Mouse (Mus musculus): Measurements from ENCODE around the gene Car4. TPM values are rescaled to one million over a fixed set of nuclear protein-coding genes. Genes with fewer than 3 reads are reported as not detected.

Gene Car4
- polyA plus RNA-seq, 1 experiment from 2014 or later = 5.2 TPM

GRCm38 (mm10) chr11:84960291-84960690, 2.7 kb downstream of the Car4 start:
- no peak for ATAC-seq (ENCODE audit: low FRiP score)
- Histone ChIP-seq H3K4me1 (replicated peaks) (peaks cover 26% of the 10 kb centered on the region), H3K4me2 (no peak overlapping the region), H3K9me3 (no peaks in the 10 kb centered on the region), H3K27me3 (peaks cover 56% of the 10 kb centered on the region), H3K27ac (no peak overlapping the region), H3K36me3 (no peaks in the 10 kb centered on the region), H3K4me3 (no peak overlapping the region), H3K9ac (no peak overlapping the region; the same call in 1 of the 2 replicates)
- WGBS = 38% methylated on average over 3 of the region's 3 CpGs

GRCm38 (mm10) chr11:84960780-84961179, 3.2 kb downstream of the Car4 start:
- Histone ChIP-seq H3K27me3 (peaks cover 53% of the 10 kb centered on the region), H3K4me3 (no peak overlapping the region), H3K27ac (no peak overlapping the region), H3K4me2 (no peak overlapping the region), H3K9me3 (no peaks in the 10 kb centered on the region), H3K36me3 (no peaks in the 10 kb centered on the region), H3K9ac (no peak overlapping the region), H3K4me1 (replicated peaks) (peaks cover 26% of the 10 kb centered on the region)
- no peak for ATAC-seq (ENCODE audit: low FRiP score)
- 77% methylated on average over 6 of the region's 6 CpGs for whole genome bisulfite sequencing

GRCm38 (mm10) chr11:84961571-84961970, 4.0 kb downstream of the Car4 start:
- Histone ChIP-seq H3K36me3 (no peaks in the 10 kb centered on the region), H3K27ac (no peak overlapping the region), H3K27me3 (peaks cover 45% of the 10 kb centered on the region), H3K9me3 (no peaks in the 10 kb centered on the region), H3K4me2 (no peak overlapping the region), H3K4me3 (no peak overlapping the region), H3K4me1 (replicated peaks) (peaks cover 26% of the 10 kb centered on the region), H3K9ac (no peak overlapping the region)
- no peak for ATAC-seq (ENCODE audit: low FRiP score)
- 89% methylated on average over 4 of the region's 4 CpGs for WGBS

- Histone ChIP-seq H3K4me3 (no peak overlapping the region), H3K27me3 (peaks cover 36% of the 10 kb centered on the region), H3K36me3 (no peaks in the 10 kb centered on the region), H3K9ac (no peak overlapping the region), H3K9me3 (no peaks in the 10 kb centered on the region), H3K27ac (no peak overlapping the region), H3K4me2 (no peak overlapping the region), H3K4me1 (replicated peaks) (peaks cover 28% of the 10 kb centered on the region)
- WGBS = 93% methylated on average over 4 of the region's 4 CpGs
- ATAC-seq (ENCODE audit: low FRiP score) = no peak
Measured at GRCm38 (mm10) chr11:84962536-84962935, 5.0 kb downstream of the Car4 start.

GRCm38 (mm10) chr11:84963556-84963955, 6.0 kb downstream of the Car4 start:
- no peak overlapping the region for H3K9ac ChIP-seq
- H3K4me3 ChIP-seq = no peak overlapping the region
- WGBS = 90% methylated on average over 3 of the region's 3 CpGs
- H3K27me3 ChIP-seq = peaks cover 25% of the 10 kb centered on the region
- H3K4me2 ChIP-seq = no peak overlapping the region
- H3K27ac ChIP-seq = no peak overlapping the region
- no peaks in the 10 kb centered on the region for H3K36me3 ChIP-seq
- no peak for ATAC-seq (ENCODE audit: low FRiP score)
- H3K9me3 ChIP-seq = no peaks in the 10 kb centered on the region
- peaks cover 24% of the 10 kb centered on the region for H3K4me1 ChIP-seq (replicated peaks)

GRCm38 (mm10) chr11:84966696-84967095, 9.1 kb downstream of the Car4 start:
- ATAC-seq (ENCODE audit: low FRiP score) = peak; percentile 21; the same call in 1 of the 2 replicates
- H3K4me3 ChIP-seq = no peak overlapping the region
- no peaks in the 10 kb centered on the region for H3K36me3 ChIP-seq
- no peak overlapping the region for H3K27ac ChIP-seq
- H3K4me2 ChIP-seq = no peak overlapping the region
- no peaks in the 10 kb centered on the region for H3K9me3 ChIP-seq
- no peaks in the 10 kb centered on the region for H3K27me3 ChIP-seq
- 60% methylated on average over 4 of the region's 4 CpGs for WGBS
- peaks cover 14% of the 10 kb centered on the region for H3K4me1 ChIP-seq (replicated peaks)
- no peak overlapping the region for H3K9ac ChIP-seq

DNA sequence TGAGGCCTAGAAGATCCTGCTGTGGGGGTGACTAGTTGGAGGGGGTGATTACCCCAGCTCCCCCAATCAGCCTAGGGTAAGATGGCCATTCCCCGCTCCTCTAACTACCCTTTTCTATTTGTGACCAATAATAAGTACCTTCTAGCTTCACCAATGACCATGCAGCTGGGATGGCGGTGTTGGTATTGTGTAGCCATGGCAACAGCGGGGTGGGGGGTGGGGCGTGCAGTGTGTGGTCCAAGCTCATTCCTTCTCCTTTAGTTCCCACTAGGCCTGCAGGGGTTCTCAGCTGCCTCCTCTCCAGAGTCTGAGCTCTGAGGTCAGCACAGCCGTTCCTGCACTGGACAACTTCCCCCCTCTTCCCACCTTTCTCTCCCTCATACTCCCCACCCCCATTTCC, 9.5 kb downstream of the Car4 start:
- ATAC-seq (ENCODE audit: low FRiP score) = peak; percentile 54; the same call in 1 of the 2 replicates
- Histone ChIP-seq H3K4me2 (no peak overlapping the region), H3K9ac (no peak overlapping the region)

GRCm38 (mm10) chr11:84968309-84968708, 10.7 kb downstream of the Car4 start:
- Histone ChIP-seq H3K4me2 (no peak overlapping the region), H3K36me3 (no peaks in the 10 kb centered on the region), H3K9me3 (no peaks in the 10 kb centered on the region), H3K4me3 (no peak overlapping the region), H3K27ac (no peak overlapping the region), H3K9ac (no peak overlapping the region), H3K4me1 (replicated peaks) (peaks cover 14% of the 10 kb centered on the region), H3K27me3 (no peaks in the 10 kb centered on the region)
- 76% methylated on average over 4 of the region's 4 CpGs for WGBS
- no peak for ATAC-seq (ENCODE audit: low FRiP score)

More for the DNA sequence above, 9.5 kb downstream of the Car4 start:
- H3K27ac ChIP-seq = no peak overlapping the region; the same call in 1 of the 2 replicates
- no peaks in the 10 kb centered on the region for H3K36me3 ChIP-seq
- H3K4me3 ChIP-seq = no peak overlapping the region
- 8% methylated on average over 5 of the region's 5 CpGs for WGBS
- no peaks in the 10 kb centered on the region for H3K9me3 ChIP-seq
- H3K4me1 ChIP-seq (replicated peaks) = peaks cover 14% of the 10 kb centered on the region
- no peaks in the 10 kb centered on the region for H3K27me3 ChIP-seq

- Histone ChIP-seq H3K9me3 (no peaks in the 10 kb centered on the region), H3K9ac (no peak overlapping the region), H3K4me1 (replicated peaks) (peaks cover 14% of the 10 kb centered on the region), H3K36me3 (no peaks in the 10 kb centered on the region), H3K27ac (no peak overlapping the region), H3K27me3 (no peaks in the 10 kb centered on the region), H3K4me2 (no peak overlapping the region), H3K4me3 (no peak overlapping the region)
- WGBS = 62% methylated on average over 6 of the region's 6 CpGs
- ATAC-seq (ENCODE audit: low FRiP score) = no peak
Measured at GRCm38 (mm10) chr11:84968775-84969174, 11.2 kb downstream of the Car4 start.

- Histone ChIP-seq H3K9ac (no peak overlapping the region), H3K36me3 (no peaks in the 10 kb centered on the region), H3K27me3 (no peaks in the 10 kb centered on the region), H3K4me2 (no peak overlapping the region), H3K4me1 (replicated peaks) (peaks cover 11% of the 10 kb centered on the region), H3K4me3 (no peak overlapping the region), H3K27ac (no peak overlapping the region), H3K9me3 (no peaks in the 10 kb centered on the region)
- WGBS = 69% methylated on average over 3 of the region's 3 CpGs
- ATAC-seq (ENCODE audit: low FRiP score) = no peak
Measured at GRCm38 (mm10) chr11:84972067-84972466, 14.5 kb downstream of the Car4 start.

DNA sequence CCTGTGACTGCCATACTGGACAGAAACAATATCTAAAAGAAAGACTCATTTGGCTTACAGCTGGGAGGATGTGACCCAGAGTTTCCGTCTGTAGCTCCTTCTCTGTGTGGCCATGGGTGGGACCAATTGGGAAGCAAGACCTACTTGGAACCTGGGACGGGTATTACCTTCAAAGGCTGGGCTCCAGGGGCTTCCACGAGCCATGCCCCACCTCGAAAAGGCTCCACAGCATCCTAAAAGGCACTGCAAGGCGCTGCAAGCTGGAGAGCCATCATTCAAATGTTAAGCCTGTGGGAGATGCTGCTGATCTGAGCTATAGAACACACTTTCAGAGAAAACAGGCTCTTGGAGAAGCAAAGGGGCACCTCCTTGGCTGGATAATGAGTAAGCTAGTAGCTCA, 16.1 kb downstream of the Car4 start:
- no peaks in the 10 kb centered on the region for H3K36me3 ChIP-seq
- 74% methylated on average over 5 of the region's 5 CpGs for WGBS
- ATAC-seq (ENCODE audit: low FRiP score) = no peak

DNA sequence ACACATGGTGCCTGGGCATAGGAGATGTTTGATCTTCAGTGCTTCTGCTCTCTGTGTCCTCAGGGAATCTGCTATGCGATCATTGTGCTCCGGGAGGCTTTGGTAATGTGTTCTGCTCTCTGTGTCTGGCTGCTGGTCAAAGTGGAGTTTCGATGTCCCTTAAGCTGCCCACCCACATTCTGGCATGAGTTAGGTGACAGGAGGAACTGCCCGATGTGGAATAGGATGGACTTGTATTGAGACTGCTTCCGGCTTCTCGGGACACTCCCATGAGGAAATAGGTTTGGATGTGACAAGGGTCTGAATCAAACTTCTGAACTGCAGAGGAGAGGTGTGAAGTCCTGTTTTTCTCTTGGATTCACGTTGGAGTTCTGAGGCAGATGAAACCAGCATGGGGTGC, 17.0 kb downstream of the Car4 start:
- H3K27me3 ChIP-seq = no peaks in the 10 kb centered on the region
- WGBS = 73% methylated on average over 7 of the region's 7 CpGs
- H3K9me3 ChIP-seq = no peaks in the 10 kb centered on the region
- ATAC-seq (ENCODE audit: low FRiP score) = no peak
- no peaks in the 10 kb centered on the region for H3K4me1 ChIP-seq (replicated peaks)
- H3K4me2 ChIP-seq = no peak overlapping the region
- H3K36me3 ChIP-seq = no peaks in the 10 kb centered on the region
- no peak overlapping the region for H3K9ac ChIP-seq
- no peak overlapping the region for H3K27ac ChIP-seq
- no peak overlapping the region for H3K4me3 ChIP-seq

More for the DNA sequence above, 16.1 kb downstream of the Car4 start:
- H3K9ac ChIP-seq = no peak overlapping the region
- no peaks in the 10 kb centered on the region for H3K4me1 ChIP-seq (replicated peaks)
- H3K27ac ChIP-seq = no peak overlapping the region
- no peaks in the 10 kb centered on the region for H3K9me3 ChIP-seq
- H3K27me3 ChIP-seq = no peaks in the 10 kb centered on the region
- H3K4me3 ChIP-seq = no peak overlapping the region
- no peak overlapping the region for H3K4me2 ChIP-seq

- Histone ChIP-seq H3K9ac (no peak overlapping the region), H3K27me3 (no peaks in the 10 kb centered on the region), H3K4me2 (no peak overlapping the region), H3K9me3 (no peaks in the 10 kb centered on the region), H3K4me3 (no peak overlapping the region), H3K36me3 (no peaks in the 10 kb centered on the region), H3K27ac (no peak overlapping the region), H3K4me1 (replicated peaks) (no peaks in the 10 kb centered on the region)
- no peak for ATAC-seq (ENCODE audit: low FRiP score)
- WGBS = 82% methylated on average over 3 of the region's 3 CpGs
Measured at GRCm38 (mm10) chr11:84976706-84977105, 19.1 kb downstream of the Car4 start.

Measured in hindbrain, embryonic 13.5 days (tissue).